Mouse (Mus musculus): Measurements from ENCODE around the gene Tpk1.
"Not testable (repeated sequence)": the region's sequence is repeated elsewhere in the genome, so short reads cannot be mapped to it uniquely, and the experiment has no call there.

The Tpk1 gene

DNA sequence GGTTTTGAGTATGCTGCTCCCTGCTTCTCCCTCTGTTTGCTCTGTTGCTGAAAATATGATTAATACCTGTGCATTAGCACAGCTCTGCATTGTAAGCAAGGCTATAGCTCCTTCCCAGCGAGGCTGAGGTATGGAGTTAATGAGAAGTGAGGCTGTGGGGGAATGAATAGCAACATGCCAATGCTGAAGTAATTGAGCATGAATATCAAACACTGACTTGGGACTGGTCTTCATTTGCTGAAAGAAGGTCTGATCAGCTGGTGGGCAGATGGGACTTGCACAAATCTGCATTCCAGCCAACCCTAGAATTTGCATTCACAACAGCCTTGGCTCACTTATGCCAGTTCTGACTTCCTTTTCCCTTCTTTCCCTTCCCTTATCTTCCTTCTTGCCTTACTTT, 144.0 kb downstream of the Tpk1 start:
- no peak for DNase-seq (ENCODE audit: low read depth, low spot score)

DNA sequence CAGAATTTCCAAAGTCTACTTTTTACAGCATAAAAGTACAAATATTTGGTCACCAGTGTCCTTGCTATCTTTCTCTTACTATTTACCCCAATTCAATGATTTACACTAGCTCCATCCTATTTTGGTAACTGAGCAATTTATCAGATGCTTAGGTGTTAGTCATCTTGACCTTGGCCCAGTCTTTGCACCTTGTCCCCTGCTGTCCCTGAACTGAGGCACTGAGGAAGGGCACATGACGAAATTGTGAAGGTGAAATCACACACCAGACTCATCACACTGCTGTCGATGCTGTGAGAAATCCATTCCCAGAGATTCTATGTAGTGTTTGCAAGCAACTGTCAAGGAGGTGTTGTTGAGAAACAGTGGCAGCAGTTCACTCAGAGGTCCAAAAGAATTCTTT, 145.9 kb downstream of the Tpk1 start:
- no peak for DNase-seq (ENCODE audit: low read depth, low spot score)

DNA sequence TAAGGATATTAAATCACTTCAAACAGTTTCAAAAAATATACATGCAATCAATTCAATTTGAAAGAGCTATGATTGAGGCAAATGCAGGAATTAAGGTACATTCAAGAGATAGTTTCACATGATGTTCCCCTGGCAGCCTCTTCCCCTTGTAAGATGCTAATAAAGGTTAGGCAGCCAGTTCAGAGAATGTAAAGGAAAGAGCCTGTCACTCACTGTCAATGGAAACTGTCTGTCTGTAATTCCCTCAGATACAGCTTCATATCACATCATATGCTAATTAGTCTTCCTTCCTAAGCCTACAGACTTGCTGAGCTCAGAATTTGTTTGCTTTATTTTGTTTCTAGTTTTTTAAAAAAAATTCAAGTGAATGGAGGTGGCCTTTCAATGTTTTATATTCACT, 147.7 kb downstream of the Tpk1 start:
- no peak for DNase-seq (ENCODE audit: low read depth, low spot score)

DNA sequence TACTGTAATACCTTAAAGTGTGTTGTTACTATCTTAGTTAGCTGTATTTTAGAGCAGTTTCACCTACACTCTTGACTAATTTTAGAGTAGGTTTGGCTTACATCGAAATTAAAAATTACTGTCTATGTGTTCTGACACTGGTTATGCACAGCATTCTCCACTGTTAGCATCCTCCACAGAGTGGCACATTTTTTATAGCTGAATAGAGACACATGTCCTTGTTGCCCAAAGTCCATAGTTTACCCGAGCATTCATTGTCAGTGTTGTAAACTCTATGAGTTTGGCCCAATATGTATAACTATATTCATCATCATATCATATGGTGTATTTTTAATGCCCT, 148.8 kb downstream of the Tpk1 start:
- no peak for DNase-seq (ENCODE audit: low read depth, low spot score)

DNA sequence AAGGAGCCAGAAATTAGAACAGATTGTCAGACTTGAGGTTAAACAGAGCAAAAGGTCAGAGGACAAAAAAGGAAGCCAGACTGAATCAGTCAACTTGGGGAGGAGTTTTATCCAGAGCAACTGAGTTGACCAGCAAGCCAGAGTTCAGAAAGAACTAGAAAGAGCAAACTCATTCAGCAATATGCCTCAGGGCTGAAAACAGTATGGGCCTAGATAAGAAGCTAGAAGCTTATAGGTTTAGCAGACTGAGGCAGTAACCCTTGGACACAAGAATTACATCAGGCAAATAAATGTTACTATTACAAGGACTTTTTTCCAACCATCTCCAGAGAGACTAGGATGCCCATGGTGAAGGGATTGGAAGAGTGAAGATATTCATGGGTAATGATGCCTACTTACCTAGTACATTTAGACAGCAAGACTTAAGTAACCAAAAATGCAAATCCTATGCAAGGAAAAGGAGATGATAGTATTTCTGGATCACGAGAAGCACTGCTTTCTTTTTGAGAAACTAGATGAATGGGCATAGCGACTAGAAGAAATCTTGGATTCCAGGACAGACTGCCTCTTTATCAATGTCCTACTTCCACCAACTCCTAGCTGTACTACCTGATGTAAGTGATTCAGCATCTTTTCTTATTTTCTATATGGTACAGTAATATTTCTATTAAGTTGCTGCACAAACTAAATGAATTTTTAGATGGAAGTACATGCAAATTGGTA, 149.3 kb downstream of the Tpk1 start:
- no peak for DNase-seq (ENCODE audit: low read depth, low spot score)

DNA sequence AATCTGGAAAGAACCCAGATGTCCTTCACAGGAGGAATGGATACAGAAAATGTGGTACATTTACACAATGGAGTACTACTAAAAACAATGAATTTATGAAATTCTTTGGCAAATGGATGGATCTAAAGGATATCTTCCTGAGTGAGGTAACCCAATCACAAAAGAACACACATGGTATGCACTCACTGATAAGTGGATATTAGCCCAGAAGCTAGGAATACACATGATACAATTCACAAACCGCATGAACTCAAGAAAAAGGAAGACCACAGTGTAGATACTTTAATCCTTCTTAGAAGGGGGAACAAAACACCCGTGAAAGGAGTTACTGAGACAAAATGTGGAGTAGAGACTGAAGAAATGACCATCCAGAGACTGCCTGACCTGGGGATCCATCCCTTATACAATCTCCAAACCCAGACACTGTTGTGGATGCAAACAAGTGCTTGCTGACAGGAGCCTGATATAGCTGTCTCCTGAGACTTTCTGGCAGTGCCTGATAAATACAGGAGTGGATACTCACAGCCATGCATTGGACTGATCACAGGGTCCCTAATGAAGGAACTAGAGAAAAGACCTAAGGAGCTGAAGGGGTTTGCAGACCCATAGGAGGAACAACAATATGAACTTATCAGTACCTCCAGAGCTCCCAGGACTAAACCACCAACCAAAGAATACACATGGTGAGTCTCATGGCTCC, 159.2 kb downstream of the Tpk1 start:
- DNase-seq (ENCODE audit: low read depth, low spot score): not testable (repeated sequence)

DNA sequence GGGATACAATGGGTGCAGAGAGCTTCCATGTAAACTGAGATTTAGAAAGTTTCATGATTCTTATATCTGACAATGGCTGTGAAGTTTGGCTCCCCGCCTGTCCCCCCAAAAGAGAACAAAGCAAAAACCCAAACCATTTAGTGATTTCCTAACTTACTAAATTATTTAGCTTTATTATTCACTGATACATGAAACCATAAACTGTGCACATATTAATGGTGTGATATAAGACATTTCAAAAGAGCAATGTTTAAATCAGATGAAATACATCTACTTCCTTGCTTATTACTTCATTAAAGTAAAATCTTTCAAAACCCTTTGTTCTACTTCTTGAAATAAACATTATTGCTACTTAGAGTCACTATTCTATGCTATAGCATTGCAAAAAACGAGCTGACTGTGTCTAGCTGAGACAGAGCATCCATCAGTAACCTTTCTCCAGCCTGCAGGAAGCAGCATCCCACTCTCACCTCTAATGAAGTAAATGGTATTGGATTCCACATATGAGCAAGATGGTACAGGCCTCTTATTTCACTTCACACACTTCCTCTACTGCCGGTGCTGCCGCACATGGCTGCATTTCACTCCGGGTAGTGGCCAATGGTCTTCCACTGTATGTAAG, 161.4 kb downstream of the Tpk1 start:
- DNase-seq (ENCODE audit: low read depth, low spot score): no peak

DNA sequence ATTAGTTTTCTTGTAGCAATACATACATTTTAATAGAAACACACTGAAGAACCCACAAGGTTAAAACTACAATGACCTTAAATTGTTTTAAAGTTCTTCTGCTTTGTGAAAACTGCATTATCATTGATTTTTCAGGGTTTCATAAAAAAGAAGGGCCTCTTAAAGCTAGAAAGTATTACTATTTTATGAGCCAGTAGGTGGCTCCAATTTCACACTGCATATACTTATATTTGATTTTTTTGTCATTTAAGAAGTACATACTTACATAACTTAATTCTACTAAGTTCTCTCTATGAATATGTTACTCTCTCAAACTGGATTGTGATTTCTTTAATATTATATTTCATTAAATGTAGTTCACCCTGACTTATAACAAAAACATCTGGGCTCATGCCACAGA, 173.7 kb downstream of the Tpk1 start:
- DNase-seq (ENCODE audit: low read depth, low spot score): no peak

DNA sequence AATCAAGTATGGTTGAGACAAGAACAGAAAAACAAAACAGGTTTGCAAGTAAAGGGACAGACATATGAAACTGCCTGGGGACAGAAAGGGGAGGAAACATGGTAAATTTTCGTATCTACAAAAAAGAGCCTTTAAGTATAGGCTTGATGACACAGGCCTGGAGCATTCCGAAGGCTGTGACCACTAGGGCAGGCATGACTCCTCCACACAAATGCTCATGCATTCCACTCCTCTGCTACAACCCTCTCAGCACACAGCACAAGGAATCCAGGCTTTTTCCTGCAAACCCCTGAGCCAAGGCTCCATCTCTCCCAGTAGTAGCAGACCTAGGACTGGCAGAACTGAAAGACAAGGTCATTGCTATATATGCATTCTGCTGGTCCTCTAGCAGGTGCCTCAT, 179.4 kb downstream of the Tpk1 start:
- no peak for DNase-seq (ENCODE audit: low read depth, low spot score)

DNA sequence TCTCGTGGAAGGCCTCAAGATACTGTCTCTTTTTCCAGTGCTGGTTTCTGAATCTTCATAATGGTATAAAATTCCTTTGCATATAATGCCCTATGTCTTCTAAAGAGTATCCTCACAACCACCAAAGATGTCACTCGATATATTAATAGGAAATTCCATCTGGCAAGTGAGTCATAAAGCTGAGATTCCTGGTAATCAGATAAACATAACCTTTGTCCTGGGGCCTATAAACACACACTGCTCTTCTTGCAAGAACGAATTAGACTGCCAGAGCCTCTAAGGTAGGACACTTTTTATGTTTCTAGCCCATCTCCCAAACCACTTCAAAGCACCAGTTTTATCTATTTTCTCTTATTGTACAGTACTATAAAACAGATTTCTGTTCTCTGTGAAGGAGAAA, 185.4 kb downstream of the Tpk1 start:
- no peak for DNase-seq (ENCODE audit: low read depth, low spot score)

DNA sequence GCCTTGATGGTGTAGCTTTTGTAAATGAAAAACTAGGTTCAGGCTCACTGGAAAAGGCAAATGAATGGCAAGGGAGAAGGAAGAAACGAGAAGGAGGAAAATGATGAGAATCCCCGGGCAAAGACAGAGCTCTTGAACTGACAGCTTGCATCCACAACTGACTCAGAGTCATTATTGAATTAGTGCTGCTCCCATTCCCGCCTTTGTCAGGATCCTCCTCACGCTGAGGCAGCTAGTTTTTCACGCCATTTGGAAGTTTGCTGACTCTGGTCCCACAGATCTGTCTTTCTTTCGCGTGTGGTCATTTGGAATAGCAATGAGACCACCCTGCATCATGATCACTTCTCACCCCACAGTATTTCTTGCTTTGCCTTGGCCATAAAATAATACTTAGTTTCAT, 187.3 kb downstream of the Tpk1 start:
- DNase-seq (ENCODE audit: low read depth, low spot score): no peak

DNA sequence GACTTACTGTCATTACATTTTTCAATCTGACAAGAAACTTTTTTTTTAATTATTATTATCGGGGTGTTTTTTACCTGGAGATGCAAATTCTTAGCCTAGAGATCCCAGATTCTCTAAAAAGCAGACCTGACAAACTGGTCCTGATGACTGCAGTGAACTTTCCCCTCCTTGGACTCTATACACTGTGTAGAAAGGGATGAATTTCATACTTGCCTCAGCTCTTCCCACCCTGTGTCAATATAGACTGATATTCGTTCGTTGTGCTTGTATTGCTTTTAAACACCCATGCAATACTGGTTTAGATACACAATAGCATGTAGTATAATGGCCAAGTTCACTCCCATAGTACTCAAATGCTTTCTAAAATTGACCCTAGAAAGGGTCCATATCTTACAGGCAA, 189.7 kb downstream of the Tpk1 start:
- DNase-seq (ENCODE audit: low read depth, low spot score): no peak

DNA sequence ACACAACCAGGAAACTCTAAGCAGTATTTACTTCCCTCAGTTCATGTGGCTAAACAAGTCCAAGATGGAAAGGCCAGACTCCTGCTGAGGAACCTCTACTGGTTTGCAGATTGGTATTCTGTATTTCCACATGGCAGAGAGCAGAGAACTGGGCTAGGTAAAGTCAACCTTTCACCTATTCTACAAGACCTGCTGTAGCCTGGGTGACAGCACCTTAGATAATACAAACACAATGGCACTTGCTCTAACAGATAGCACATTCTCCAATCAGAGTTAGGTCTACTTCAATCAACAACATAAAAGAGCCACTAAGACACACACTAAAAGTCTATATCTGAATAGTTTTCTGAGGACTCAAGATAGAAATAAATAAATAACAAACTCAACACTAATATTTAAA, 190.2 kb downstream of the Tpk1 start:
- DNase-seq (ENCODE audit: low read depth, low spot score): no peak

DNA sequence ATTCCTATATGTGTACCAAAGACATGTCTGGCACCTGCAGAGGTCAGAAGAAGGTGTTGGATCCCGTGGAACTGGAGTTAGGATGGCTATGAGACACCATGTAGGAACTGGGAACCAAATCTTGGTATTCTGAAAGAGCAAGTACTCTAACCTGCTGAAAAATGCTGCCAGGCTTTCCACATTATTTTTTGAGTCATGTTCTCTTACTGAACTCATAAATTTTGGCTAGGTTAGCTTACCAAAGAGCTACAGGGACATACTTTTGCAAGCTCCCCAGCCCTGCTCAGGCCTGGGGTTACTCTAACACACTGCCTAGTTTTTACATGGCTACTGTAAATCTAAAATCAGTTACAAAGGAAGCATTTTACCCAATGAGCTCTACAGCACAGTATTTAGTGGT, 194.5 kb downstream of the Tpk1 start:
- no peak for DNase-seq (ENCODE audit: low read depth, low spot score)

DNA sequence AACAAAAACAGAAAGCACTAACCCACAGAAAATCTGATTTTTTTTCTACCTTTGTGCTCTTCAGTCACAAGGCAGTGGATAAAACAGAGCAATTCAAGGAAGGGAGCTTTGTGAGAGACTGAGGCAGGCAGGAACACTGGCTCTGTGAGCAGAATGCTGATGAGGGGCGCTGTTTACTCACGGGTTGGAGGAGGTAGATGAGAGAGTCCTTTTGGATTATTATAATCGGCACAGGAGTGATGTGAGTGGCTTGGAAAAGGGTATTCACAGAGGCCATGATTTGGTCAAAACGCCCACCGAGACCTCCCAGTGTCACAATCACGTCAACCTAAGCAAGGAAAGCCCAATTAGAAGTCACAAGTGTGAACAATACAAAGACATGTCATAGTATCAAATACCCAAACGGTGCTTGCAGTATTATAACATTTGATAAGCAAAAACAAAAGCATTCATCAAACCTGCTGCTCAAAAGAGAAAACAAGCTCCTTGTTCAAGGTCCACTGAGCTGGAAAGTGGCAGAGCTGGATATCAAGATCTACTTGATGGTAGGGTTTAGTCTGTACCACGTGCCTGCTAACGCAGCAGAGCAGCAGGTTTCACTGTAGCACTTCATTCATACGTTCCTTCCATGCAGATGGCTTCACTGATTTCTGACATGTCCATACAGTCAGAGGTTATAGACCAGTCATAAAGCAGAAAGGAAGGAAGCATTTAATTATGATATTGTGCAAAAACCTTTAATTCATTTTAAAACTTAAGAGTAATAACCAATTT, 197.1 kb downstream of the Tpk1 start:
- DNase-seq (ENCODE audit: low read depth, low spot score): no peak

DNA sequence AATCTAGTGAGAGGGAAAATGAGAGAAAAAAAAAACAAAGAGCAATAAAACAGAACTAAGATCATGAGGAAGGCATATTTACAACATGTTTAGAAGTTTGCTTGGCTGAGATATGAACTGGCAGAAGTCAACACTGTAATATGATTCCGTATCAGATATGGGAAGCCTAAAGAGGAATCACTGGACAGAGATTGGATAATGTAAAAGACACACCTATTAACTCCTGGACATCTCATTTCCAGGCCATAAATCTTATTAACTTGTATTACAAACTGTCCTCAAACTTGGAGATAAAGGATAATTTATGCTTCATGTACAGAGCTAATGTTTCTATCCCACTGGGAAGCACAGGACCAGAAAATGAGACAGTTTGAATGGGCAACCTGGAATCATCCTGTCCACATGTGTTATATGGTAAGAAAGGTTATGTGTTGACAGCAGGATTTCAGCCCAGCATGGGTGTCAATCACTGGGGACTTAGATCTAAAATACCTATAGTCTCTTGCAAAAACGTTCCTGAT, 203.2 kb downstream of the Tpk1 start:
- no peak for DNase-seq (ENCODE audit: low read depth, low spot score)

DNA sequence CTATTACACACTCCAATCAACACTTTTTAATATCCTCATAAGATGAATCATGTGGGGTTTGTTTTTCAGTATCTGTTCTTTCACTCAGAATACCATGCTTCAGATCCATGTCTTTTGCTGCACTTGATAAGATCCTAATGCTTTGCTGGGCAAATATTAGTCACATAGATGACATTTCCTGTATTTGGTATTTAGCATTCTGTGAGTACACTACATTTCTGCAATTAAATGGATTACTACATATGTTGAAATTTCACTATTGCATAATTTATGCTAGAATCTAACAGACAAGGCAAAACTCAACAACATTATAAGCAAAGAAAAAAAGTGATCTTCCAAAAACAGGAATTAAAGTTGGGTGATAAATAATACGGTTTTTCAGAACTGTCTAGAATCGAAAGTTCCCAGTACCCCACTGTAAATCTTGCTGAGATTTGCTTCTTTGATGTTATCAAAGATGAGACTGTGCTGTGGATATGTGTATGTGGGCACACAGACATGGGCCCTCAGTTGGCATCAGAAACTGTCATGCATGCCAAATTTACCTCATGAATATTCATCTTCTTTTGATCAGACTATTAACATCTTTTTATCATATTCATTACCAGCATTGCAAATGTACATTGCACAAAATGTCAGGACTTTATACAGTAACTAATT, 203.8 kb downstream of the Tpk1 start:
- DNase-seq (ENCODE audit: low read depth, low spot score): no peak

DNA sequence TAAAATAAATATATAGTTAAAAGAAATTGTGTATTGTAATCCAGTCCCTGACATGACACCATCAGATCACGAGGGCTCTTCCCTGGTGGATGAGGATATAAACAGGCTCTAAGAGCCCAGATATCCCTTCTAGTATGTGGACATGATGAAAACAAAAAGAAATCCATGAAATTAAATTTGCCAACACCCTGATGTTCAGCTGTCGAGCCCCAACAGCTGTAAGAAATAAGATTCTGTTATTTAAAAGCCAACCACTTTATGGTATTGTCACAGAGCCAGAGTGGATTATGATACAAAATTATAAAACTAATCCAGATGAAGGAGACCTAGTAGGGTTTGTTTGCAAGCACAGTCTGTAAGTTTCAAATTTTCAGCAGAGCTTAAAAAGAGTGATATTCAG, 207.0 kb downstream of the Tpk1 start:
- DNase-seq (ENCODE audit: low read depth, low spot score): no peak

DNA sequence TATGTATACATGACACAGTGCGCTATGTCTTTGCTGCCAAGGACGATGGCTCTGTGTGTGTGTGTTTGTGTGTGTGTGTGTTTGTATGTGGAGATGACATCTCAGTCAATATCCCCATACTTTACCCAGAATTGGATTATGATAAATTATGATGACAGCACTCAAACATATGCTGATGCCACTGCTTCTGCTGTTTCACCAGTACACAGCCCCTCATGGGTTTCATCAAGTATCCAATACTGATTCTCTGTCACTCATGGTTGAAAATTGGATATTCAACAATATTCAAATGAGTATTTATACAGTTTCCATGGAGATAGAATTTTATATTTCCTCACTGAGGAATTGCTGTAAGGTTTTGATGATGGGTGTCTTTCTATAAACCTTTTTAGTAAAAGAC, 208.1 kb downstream of the Tpk1 start:
- no peak for DNase-seq (ENCODE audit: low read depth, low spot score)

DNA sequence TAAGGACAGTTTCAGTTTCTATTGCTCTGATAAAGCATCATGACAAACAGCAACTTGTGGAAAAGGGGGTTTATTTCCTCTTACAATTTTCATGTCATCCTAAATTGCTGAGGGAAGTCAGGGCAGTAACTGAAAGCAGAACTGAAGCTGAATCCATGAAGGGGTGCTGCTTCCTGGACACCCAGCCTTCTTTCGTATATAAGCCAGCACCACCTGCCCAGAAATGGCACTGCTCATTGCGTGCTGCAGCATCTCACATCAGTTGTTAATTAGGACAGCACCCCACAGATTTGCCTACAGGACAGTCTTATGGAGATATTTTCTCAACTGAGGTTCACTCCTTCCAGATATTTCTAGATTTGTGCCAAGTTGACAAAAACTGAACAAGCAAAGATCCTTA, 216.6 kb downstream of the Tpk1 start:
- no peak for DNase-seq (ENCODE audit: low read depth, low spot score)

DNA sequence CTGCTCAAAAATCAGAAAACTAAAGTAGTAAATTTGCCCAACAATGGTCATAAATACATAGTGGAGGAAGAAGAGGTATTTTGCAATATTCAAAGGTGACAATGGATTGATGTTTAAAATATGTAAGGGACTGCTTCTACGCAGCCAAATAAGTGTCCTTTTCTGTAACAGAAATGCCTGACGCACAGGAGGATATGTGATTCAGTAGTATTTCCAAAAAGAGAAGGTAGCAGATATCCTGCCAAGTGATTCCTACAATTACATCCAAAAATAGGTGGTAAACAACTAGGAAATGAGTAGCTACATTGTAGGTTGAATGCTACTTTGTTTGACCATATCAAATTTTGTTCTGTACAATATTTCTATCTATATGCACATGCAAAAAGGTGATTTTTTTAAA, 220.2 kb downstream of the Tpk1 start:
- no peak for DNase-seq (ENCODE audit: low read depth, low spot score)

DNA sequence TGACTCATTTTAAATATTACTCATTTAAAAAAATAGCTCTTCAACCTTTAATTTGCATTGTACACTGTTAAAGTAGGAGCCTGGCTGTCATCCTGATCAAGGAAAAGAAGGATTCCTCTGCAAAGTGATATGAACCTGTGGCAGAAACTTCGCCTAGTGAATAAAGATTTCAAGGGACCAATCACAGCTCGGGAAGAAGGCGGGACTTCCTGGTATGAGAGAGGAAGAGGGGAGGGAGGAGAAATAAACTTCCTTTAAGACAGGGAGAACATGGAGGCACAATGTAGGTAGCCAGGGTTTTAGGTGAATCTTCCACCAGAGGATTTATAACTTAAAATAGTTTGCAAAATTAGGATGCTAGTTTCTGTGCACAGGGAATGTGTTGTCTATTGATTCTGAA, 223.9 kb downstream of the Tpk1 start:
- DNase-seq (ENCODE audit: low read depth, low spot score): no peak
